Mouse (Mus musculus): ENCODE measurements at regions not wholly inside any gene's neighbourhood (a gene's known extent, or its start where the extent isn't known, plus 50 kb on each side); places are given as distances from the start of the nearest gene placed in this dataset.

- TF ChIP-seq CTCF (IDR thresholded peaks at IDR 0.05; ENCODE audit: extremely low read depth, insufficient read length, insufficient replicate concordance, low read depth, low read length), result no peak
- TF ChIP-seq POLR2A (IDR thresholded peaks at IDR 0.05; ENCODE audit: low read depth, low read length), result no peak
Measured at GRCm38 (mm10) chr4:53351104-53351607, 89.1 kb upstream of the Slc44a1 start.
